Mouse (Mus musculus): Measurements from ENCODE around the gene Slc9a3. TPM values are rescaled to one million over a fixed set of nuclear protein-coding genes. Genes with fewer than 3 reads are reported as not detected.
A peak's percentile ranks its signal among the peaks of the same experiment; 100 is the strongest.

Gene Slc9a3
- polyA plus RNA-seq, 1 experiment from 2014 or later, result 0.47 TPM

DNA sequence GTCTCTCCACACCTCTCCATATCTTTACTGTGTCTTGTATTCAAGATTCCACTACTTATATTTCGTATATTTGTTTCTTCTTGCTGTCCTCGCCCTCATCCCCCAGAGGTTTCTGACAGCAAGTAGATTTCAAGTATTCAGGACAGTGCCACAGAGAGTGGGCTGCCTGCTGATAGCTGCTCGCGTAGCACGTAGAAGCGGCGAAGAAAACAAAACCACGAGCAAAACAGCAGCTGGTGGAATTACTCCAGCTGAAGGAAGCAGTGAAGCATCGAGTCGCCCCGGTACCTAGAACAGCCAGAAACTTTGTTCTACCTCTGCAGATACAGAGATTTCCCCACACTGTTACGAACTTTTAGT lies 87.7 kb downstream of the Slc9a3 start:
- H3K4me3 ChIP-seq (ENCODE audit: low read depth, low read length), result peak overlapping the region; percentile 89
- DNase-seq (ENCODE audit: low spot score) (no peak), ATAC-seq (replicated peaks; ENCODE audit: low FRiP score, low TSS enrichment, low read depth) (peak; percentile 21; the same call in 1 of the 2 replicates)
- peak overlapping the region; percentile 88 for H3K27ac ChIP-seq (ENCODE audit: low read depth)
- H3K9ac ChIP-seq (ENCODE audit: low read length), result peak overlapping the region; percentile 77
- peak overlapping the region; percentile 58 for H3K4me2 ChIP-seq (ENCODE audit: low read length)
- H3K36me3 ChIP-seq (ENCODE audit: control insufficient read depth, insufficient read depth, low read length), result peaks cover 16% of the 10 kb centered on the region; the same call in 1 of the 2 replicates
- peaks cover 10% of the 10 kb centered on the region for H3K4me1 ChIP-seq (replicated peaks; ENCODE audit: control insufficient read depth, insufficient read depth, low read length)
- no peaks in the 10 kb centered on the region for H3K9me3 ChIP-seq (ENCODE audit: control insufficient read depth, low read length)
- no peaks in the 10 kb centered on the region for H3K27me3 ChIP-seq (replicated peaks; ENCODE audit: control insufficient read depth, insufficient read depth, low read length)
- 14% methylated on average over 12 of the region's 12 CpGs for WGBS

DNA sequence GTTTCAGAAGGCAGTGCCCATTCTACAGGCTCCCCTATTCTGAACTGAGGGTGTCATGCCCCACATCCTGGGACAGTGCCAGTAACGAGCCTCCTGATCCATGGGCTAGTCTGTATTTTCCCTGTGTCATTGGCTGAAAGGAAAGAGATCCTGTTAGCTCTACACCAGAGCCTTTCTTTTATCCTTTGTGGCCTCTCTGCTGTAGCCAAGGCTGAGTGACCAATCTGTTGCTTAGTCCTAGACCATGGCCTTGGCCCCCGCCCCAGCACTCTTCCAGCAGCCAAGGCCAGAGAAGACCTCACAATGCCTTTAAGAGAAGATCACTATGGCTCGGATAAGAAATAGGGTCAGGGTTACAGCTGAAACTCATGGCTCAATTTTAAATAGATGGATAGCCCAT lies 97.2 kb downstream of the Slc9a3 start:
- DNase-seq (ENCODE audit: low spot score), result no peak
- H3K27ac ChIP-seq (ENCODE audit: low read depth), result no peak overlapping the region

More for the DNA sequence above, 97.2 kb downstream of the Slc9a3 start:
- WGBS, result 72% methylated on average over 3 of the region's 3 CpGs
- H3K27me3 ChIP-seq (replicated peaks; ENCODE audit: control insufficient read depth, insufficient read depth, low read length), result no peaks in the 10 kb centered on the region
- no peaks in the 10 kb centered on the region for H3K36me3 ChIP-seq (ENCODE audit: control insufficient read depth, insufficient read depth, low read length)
- no peak overlapping the region for H3K4me3 ChIP-seq (ENCODE audit: low read depth, low read length)
- H3K9ac ChIP-seq (ENCODE audit: low read length), result no peak overlapping the region
- no peaks in the 10 kb centered on the region for H3K9me3 ChIP-seq (ENCODE audit: control insufficient read depth, low read length)
- no peak for ATAC-seq (replicated peaks; ENCODE audit: low FRiP score, low TSS enrichment, low read depth)
- H3K4me2 ChIP-seq (ENCODE audit: low read length), result no peak overlapping the region
- H3K4me1 ChIP-seq (replicated peaks; ENCODE audit: control insufficient read depth, insufficient read depth, low read length), result no peaks in the 10 kb centered on the region

Other genes starting within 250 kb of the Slc9a3 start
- gene Trip13, start 183.7 kb upstream of the Slc9a3 start, polyA plus RNA-seq (2014; fragmentation: Nextera tagmentation; extraction: Ambion mirVana), result 44.6 and 51.1 TPM in 2 replicates
- gene Brd9, start 183.6 kb upstream of the Slc9a3 start, polyA plus RNA-seq (2014; fragmentation: Nextera tagmentation; extraction: Ambion mirVana), result 44.4 and 51.4 TPM in 2 replicates
- not detected in 2 replicates for gene Zdhhc11, start 157.6 kb upstream of the Slc9a3 start, polyA plus RNA-seq (2014; fragmentation: Nextera tagmentation; extraction: Ambion mirVana)
- 2.0 and 2.1 TPM in 2 replicates for gene Tppp, start 112.0 kb upstream of the Slc9a3 start, polyA plus RNA-seq (2014; fragmentation: Nextera tagmentation; extraction: Ambion mirVana)
- 16.7 and 17.8 TPM in 2 replicates for gene Cep72, start 59.2 kb upstream of the Slc9a3 start, polyA plus RNA-seq (2014; fragmentation: Nextera tagmentation; extraction: Ambion mirVana)
- 75.7 and 76.8 TPM in 2 replicates for gene Exoc3, start 87.3 kb downstream of the Slc9a3 start, polyA plus RNA-seq (2014; fragmentation: Nextera tagmentation; extraction: Ambion mirVana)
- 0.30 and 0.64 TPM in 2 replicates for gene Ahrr, start 170.9 kb downstream of the Slc9a3 start, polyA plus RNA-seq (2014; fragmentation: Nextera tagmentation; extraction: Ambion mirVana)
- gene Pdcd6, start 196.1 kb downstream of the Slc9a3 start, polyA plus RNA-seq (2014; fragmentation: Nextera tagmentation; extraction: Ambion mirVana), result 173 and 179 TPM in 2 replicates
- 243 and 255 TPM in 2 replicates for gene Sdha, start 228.8 kb downstream of the Slc9a3 start, polyA plus RNA-seq (2014; fragmentation: Nextera tagmentation; extraction: Ambion mirVana)
- 46.6 and 50.9 TPM in 2 replicates for gene Ccdc127, start 228.9 kb downstream of the Slc9a3 start, polyA plus RNA-seq (2014; fragmentation: Nextera tagmentation; extraction: Ambion mirVana)
- not detected in 2 replicates for gene Lrrc14b, start 242.5 kb downstream of the Slc9a3 start, polyA plus RNA-seq (2014; fragmentation: Nextera tagmentation; extraction: Ambion mirVana)